Mouse (Mus musculus) kidney, postnatal 10 days (tissue): Measurements from ENCODE around the gene Krtap17-1.

Experiments
- DNase-seq: peaks from one replicate; pipeline ENCODE4 v3.0.0; 2021; ENCODE audit warnings: mixed read lengths

Krtap17-1 gene

GRCm38 (mm10) chr11:99964213-99964612 is 29.6 kb downstream of the Krtap17-1 start:
- no peak for DNase-seq

DNA sequence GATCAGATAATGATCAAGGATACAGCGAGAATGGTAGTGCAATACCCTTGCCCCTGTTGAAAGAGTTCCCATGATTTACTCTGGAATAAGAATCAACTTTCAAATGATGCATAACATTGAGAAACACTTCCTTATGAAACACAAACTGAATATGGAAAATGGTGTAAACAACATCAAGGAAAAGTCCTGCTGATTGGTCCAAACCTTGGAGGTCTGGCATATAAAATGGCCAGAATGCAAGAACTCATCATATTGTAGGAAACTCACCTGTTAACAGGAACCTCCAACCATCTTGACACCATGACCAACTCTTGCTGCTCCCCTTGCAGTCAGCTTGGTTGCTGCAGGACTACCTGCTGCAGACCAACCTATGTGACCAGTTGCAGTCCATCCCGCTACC is 45.6 kb downstream of the Krtap17-1 start, which contains the start of gene Krtap9-5:
TSS of gene Krtap9-5 (plus strand) at position 301 of the 400 bp plus-strand sequence.
- DNase-seq, result no peak
